Mouse (Mus musculus) C2C12 (cell line): Measurements from ENCODE around the gene Pdk3. TPM values are rescaled to one million over a fixed set of nuclear protein-coding genes. Genes with fewer than 3 reads are reported as not detected.

Experiments
- H3K27me3 ChIP-seq: one replicate; pipeline ENCODE4 v1.6.1; 2011; ENCODE audit not compliant: control insufficient read depth, insufficient read depth, insufficient read length
- H3K36me3 ChIP-seq: one replicate; pipeline ENCODE4 v1.6.1; 2011; ENCODE audit not compliant: control insufficient read depth, insufficient read depth
- H3K4me3 ChIP-seq: one replicate; pipeline ENCODE4 v1.5.1; 2011; ENCODE audit warnings: mild to moderate bottlenecking, control low read depth; ENCODE audit not compliant: poor library complexity, insufficient read depth, severe bottlenecking
- H3K79me2 ChIP-seq: one replicate; pipeline ENCODE4 v1.6.1; 2011; ENCODE audit not compliant: control insufficient read depth, insufficient read depth
- H3K79me3 ChIP-seq: one replicate; pipeline ENCODE4 v1.6.1; 2011; ENCODE audit warnings: low read depth, control low read depth
- H3ac ChIP-seq: one replicate; pipeline ENCODE3; 2011; ENCODE audit warnings: low read depth; ENCODE audit not compliant: control insufficient read depth, insufficient read length
- CEBPB ChIP-seq: IDR thresholded peaks from one replicate; pipeline ENCODE4 v1.6.1; 2011; ENCODE audit warnings: low read depth, mild to moderate bottlenecking, control low read depth, moderate library complexity
- CTCF ChIP-seq: IDR thresholded peaks from one replicate; pipeline ENCODE4 v1.5.1; 2011; ENCODE audit not compliant: control insufficient read depth, insufficient read depth, insufficient read length
- FOSL1 ChIP-seq: IDR thresholded peaks from one replicate; pipeline ENCODE4 v1.8.0; 2011; ENCODE audit warnings: mild to moderate bottlenecking, low read length; ENCODE audit not compliant: poor library complexity, insufficient read depth, severe bottlenecking
- MAX ChIP-seq: IDR thresholded peaks from one replicate; pipeline ENCODE4 v1.6.1; 2011; ENCODE audit warnings: mild to moderate bottlenecking, control low read depth
- MYOD1 ChIP-seq: IDR thresholded peaks from one replicate; pipeline ENCODE4 v1.6.1; 2011; ENCODE audit warnings: low read depth; ENCODE audit not compliant: control insufficient read depth, insufficient read length
- MYOG ChIP-seq: IDR thresholded peaks from one replicate; pipeline ENCODE4 v1.6.1; 2011; ENCODE audit not compliant: control insufficient read depth, insufficient read length; ENCODE audit errors: extremely low read depth
- USF1 ChIP-seq: IDR thresholded peaks from one replicate; pipeline ENCODE4 v1.6.1; 2011; ENCODE audit warnings: low read depth, mild to moderate bottlenecking, control low read depth, moderate library complexity
- long read RNA-seq, 2 experiments: library from polyadenylated mRNA; unstranded; transcript quantifications; one replicate each; pipeline ENCODE4 v2.0.0; 2019 to 2020
- polyA plus RNA-seq: library from polyadenylated mRNA; unstranded; fragments of >200 nt; fragmentation: generic; extraction: Trizol; gene quantifications from one replicate; pipeline ENCODE4 v1.2.1, GENCODE M21; 2012; ENCODE audit warnings: missing spikeins

Gene Pdk3
- polyA plus RNA-seq, result 20.4 TPM
- long read RNA-seq, experiment 1, transcript Pdk3-201 (12 exons, 2,115 nt), result major isoform, 49 of 55 reads
- long read RNA-seq, experiment 1, partial matches to known transcripts, result 2 of 55 reads
- long read RNA-seq, experiment 1, other reads (novel, unspliced or antisense), result 4 of 55 reads
- long read RNA-seq, experiment 2, transcript Pdk3-201 (12 exons, 2,115 nt), result major isoform, 262 of 287 reads
- long read RNA-seq, experiment 2, partial matches to known transcripts, result 1 of 287 reads
- long read RNA-seq, experiment 2, other reads (novel, unspliced or antisense), result 24 of 287 reads

- H3K79me3 ChIP-seq, result peaks cover 4% of the 10 kb centered on the region
- no peak for TF ChIP-seq FOSL1
- TF ChIP-seq MYOD1, result no peak
- no peak for TF ChIP-seq CEBPB
- TF ChIP-seq MYOG, result no peak
- no peak for TF ChIP-seq CTCF
- no peak for TF ChIP-seq MAX
- TF ChIP-seq USF1, result no peak
- peaks cover 10% of the 10 kb centered on the region for H3K79me2 ChIP-seq
These were observed at the start of gene Pdk3 for GRCm38 (mm10) chrX:93831561-93832336. Gene Pdk3 (minus strand): TSS chrX:93832201.

GRCm38 (mm10) chrX:93877634-93878016 lies 45.6 kb upstream of the Pdk3 start:
- no peak for TF ChIP-seq FOSL1
- no peak for TF ChIP-seq MYOD1
- TF ChIP-seq USF1, result no peak
- TF ChIP-seq MYOG, result no peak
- TF ChIP-seq MAX, result no peak
- TF ChIP-seq CTCF, result no peak
- TF ChIP-seq CEBPB, result no peak
- Histone ChIP-seq H3K4me3 (no peak overlapping the region), H3K36me3 (no peaks in the 10 kb centered on the region), H3K79me2 (no peaks in the 10 kb centered on the region), H3K27me3 (peaks cover 3% of the 10 kb centered on the region), H3ac (no peak overlapping the region), H3K79me3 (no peaks in the 10 kb centered on the region)

More at GRCm38 (mm10) chrX:93831561-93832336, at the start of gene Pdk3:
- Histone ChIP-seq H3K36me3 (no peaks in the 10 kb centered on the region), H3K27me3 (no peaks in the 10 kb centered on the region), H3ac (peak within 1 kb of the TSS; percentile 84), H3K4me3 (peak within 1 kb of the TSS; percentile 44)

GRCm38 (mm10) chrX:93876981-93877633 lies 45.1 kb upstream of the Pdk3 start:
- no peak overlapping the region for H3K4me3 ChIP-seq
- TF ChIP-seq CTCF (no peak), CEBPB (no peak), MYOG (no peak)

GRCm38 (mm10) chrX:93863393-93863792 lies 31.4 kb upstream of the Pdk3 start:
- Histone ChIP-seq H3K79me3 (no peaks in the 10 kb centered on the region), H3K27me3 (no peaks in the 10 kb centered on the region), H3K36me3 (no peaks in the 10 kb centered on the region), H3K4me3 (no peak overlapping the region), H3ac (no peak overlapping the region), H3K79me2 (no peaks in the 10 kb centered on the region)
- TF ChIP-seq CEBPB (no peak), MYOD1 (no peak)

More at GRCm38 (mm10) chrX:93876981-93877633, 45.1 kb upstream of the Pdk3 start:
- Histone ChIP-seq H3K27me3 (peaks cover 3% of the 10 kb centered on the region), H3K79me2 (no peaks in the 10 kb centered on the region), H3K79me3 (no peaks in the 10 kb centered on the region), H3ac (no peak overlapping the region), H3K36me3 (no peaks in the 10 kb centered on the region)

GRCm38 (mm10) chrX:93862525-93863086 lies 30.6 kb upstream of the Pdk3 start:
- Histone ChIP-seq H3K79me2 (no peaks in the 10 kb centered on the region), H3K36me3 (no peaks in the 10 kb centered on the region), H3K27me3 (no peaks in the 10 kb centered on the region), H3ac (no peak overlapping the region), H3K4me3 (no peak overlapping the region), H3K79me3 (no peaks in the 10 kb centered on the region)
- no peak for TF ChIP-seq MYOG
- no peak for TF ChIP-seq CEBPB
- TF ChIP-seq CTCF, result no peak
- TF ChIP-seq MAX, result no peak
- no peak for TF ChIP-seq MYOD1
- TF ChIP-seq FOSL1, result no peak
- no peak for TF ChIP-seq USF1
